ENCODE assay signal across 10 mouse cellular contexts in genomic region chr1:182562576-182563370, GRCm38 (mm10). TPM values are rescaled to one million over a fixed set of nuclear protein-coding genes. Genes with fewer than 3 reads are reported as not detected.
DNase-seq lines count a peak whose midpoint lies in the region; ATAC-seq and TF ChIP-seq lines count a peak whose summit lies in the region.
"Had no signal": no experiment of that assay in that cellular context is flagged by ENCODE, and none has a peak within 500 bp of the region (broad histone marks: within the 10 kb centered on the region; RNA-seq: fewer than 3 reads in every experiment).

No protein-coding gene starts in this region.

- no peaks in the 10 kb centered on the region for H3K27me3 ChIP-seq in neural tube, embryonic 11.5 days (ENCODE audit: control insufficient read depth, insufficient read depth, low read length)
- no peaks in the 10 kb centered on the region for H3K27me3 ChIP-seq in hindbrain, embryonic 13.5 days
- no peaks in the 10 kb centered on the region for H3K27me3 ChIP-seq in lung, postnatal 0 days (replicated peaks; ENCODE audit: insufficient read depth, low read length)

- no peak for TF ChIP-seq EP300 in lung, postnatal 0 days (IDR thresholded peaks at IDR 0.05)

- no peak overlapping the region for H3K27ac ChIP-seq in neural tube, embryonic 11.5 days (ENCODE audit: low read depth, low read length)
- H3K27ac ChIP-seq in hindbrain, embryonic 13.5 days, result no peak overlapping the region
- H3K27ac ChIP-seq in lung, postnatal 0 days (ENCODE audit: low read length), result peak overlapping the region; percentile 44; the same call in 1 of the 2 replicates

- 41% methylated on average over 16 of the region's 16 CpGs for WGBS in neural tube, embryonic 11.5 days
- WGBS in hindbrain, embryonic 13.5 days, result 43% methylated on average over 16 of the region's 16 CpGs
- 27% methylated on average over 16 of the region's 16 CpGs for whole genome bisulfite sequencing in lung, postnatal 0 days

- no peak for ATAC-seq in neural tube, embryonic 11.5 days (ENCODE audit: insufficient read depth, low FRiP score, low TSS enrichment)
- no peak for ATAC-seq in hindbrain, embryonic 13.5 days (ENCODE audit: low FRiP score)
- peak; percentile 64 for ATAC-seq in lung, postnatal 0 days
- no peak for ATAC-seq in cerebellum, adult (ENCODE audit: insufficient number of reproducible peaks, low FRiP score, low TSS enrichment)

- no peaks in the 10 kb centered on the region for H3K4me1 ChIP-seq in neural tube, embryonic 11.5 days (ENCODE audit: control insufficient read depth, insufficient read depth, low read length)
- peaks cover 21% of the 10 kb centered on the region for H3K4me1 ChIP-seq in hindbrain, embryonic 13.5 days (replicated peaks)
- 0 out of 2 replicates have a peak, but pooled peaks cover 3% of the 10 kb centered on the region for H3K4me1 ChIP-seq in lung, postnatal 0 days (ENCODE audit: insufficient read depth, low read depth, low read length)

- TF ChIP-seq CTCF in lung, postnatal 0 days (IDR thresholded peaks at IDR 0.05), result no peak

- H3K36me3 ChIP-seq in neural tube, embryonic 11.5 days (ENCODE audit: control insufficient read depth, insufficient read depth, low read length), result no peaks in the 10 kb centered on the region
- H3K36me3 ChIP-seq in hindbrain, embryonic 13.5 days, result no peaks in the 10 kb centered on the region
- no peaks in the 10 kb centered on the region for H3K36me3 ChIP-seq in lung, postnatal 0 days (ENCODE audit: insufficient read depth, low read length)

- no peaks in the 10 kb centered on the region for H3K9me3 ChIP-seq in neural tube, embryonic 11.5 days (ENCODE audit: control insufficient read depth, low read length)
- H3K9me3 ChIP-seq in hindbrain, embryonic 13.5 days, result no peaks in the 10 kb centered on the region
- H3K9me3 ChIP-seq in lung, postnatal 0 days (ENCODE audit: low read length), result no peaks in the 10 kb centered on the region

- H3K9ac ChIP-seq in neural tube, embryonic 11.5 days (ENCODE audit: low read length), result no peak overlapping the region
- no peak overlapping the region for H3K9ac ChIP-seq in hindbrain, embryonic 13.5 days
- no peak overlapping the region for H3K9ac ChIP-seq in lung, postnatal 0 days (replicated peaks; ENCODE audit: low read depth)

- H3K4me2 ChIP-seq in neural tube, embryonic 11.5 days (ENCODE audit: low read depth), result no peak overlapping the region
- 0 out of 2 replicates have a peak overlapping the region, but pooled peaks have one; percentile 26 for H3K4me2 ChIP-seq in hindbrain, embryonic 13.5 days
- H3K4me2 ChIP-seq in lung, postnatal 0 days (replicated peaks; ENCODE audit: low read depth, low read length), result peak overlapping the region; percentile 22; the same call in 1 of the 2 replicates

- intact Hi-C loops in gastrocnemius, postnatal 14 days (cut with DNase I; ENCODE audit: low total_unique reads), result loop anchor here (5.0 to 10.0 kb wide), 2 partner anchors 95 to 222 kb away; no protein-coding TSS in a partner anchor

- peak; percentile 27 for DNase-seq in neural tube, embryonic 11.5 days (ENCODE audit: low spot score)
- no peak for DNase-seq in neural tube, embryonic 10.5 days (ENCODE audit: extremely low spot score, low spot score)
- DNase-seq in lung, postnatal 0 days (ENCODE audit: low spot score), result peak; percentile 78
- no peak for DNase-seq in gastrocnemius, postnatal 14 days
- no peak for DNase-seq in thymus, postnatal 10 days (ENCODE audit: low spot score in 2 of 2)
- DNase-seq: thymus, adult 18-20 months had no signal

- H3K4me3 ChIP-seq in neural tube, embryonic 11.5 days (ENCODE audit: low read depth, low read length), result no peak overlapping the region
- no peak overlapping the region for H3K4me3 ChIP-seq in hindbrain, embryonic 13.5 days
- H3K4me3 ChIP-seq in lung, postnatal 0 days (ENCODE audit: low read depth, low read length), result no peak overlapping the region
- H3K4me3 ChIP-seq: erythroblast, embryonic 14.5 days had no signal

RNA-seq across cellular contexts. Expression of gene Capn8, which starts 2.0 kb away (rescaled TPM):
- not detected in 2 replicates for polyA plus RNA-seq in neural tube, embryonic 11.5 days (2014; fragmentation: Nextera tagmentation; extraction: Ambion mirVana)
- 0.10 TPM in 2 replicates for polyA plus RNA-seq in hindbrain, embryonic 13.5 days (2015; fragmentation: Nextera tagmentation; extraction: Ambion mirVana)
- polyA plus RNA-seq in lung, postnatal 0 days (2015; fragmentation: Nextera tagmentation; extraction: Ambion mirVana), result 0.25 and 0.57 TPM in 2 replicates
- total RNA-seq in gastrocnemius, postnatal 14 days (2021), result not detected
- total RNA-seq: heart, postnatal 25 days had no signal
- polyA plus RNA-seq: erythroblast, embryonic 14.5 days had no signal

RNA-seq across cellular contexts. Expression of gene Capn2, which starts 45.4 kb away (rescaled TPM):
- 81.8 and 90.8 TPM in 2 replicates for polyA plus RNA-seq in neural tube, embryonic 11.5 days (2014; fragmentation: Nextera tagmentation; extraction: Ambion mirVana)
- polyA plus RNA-seq in hindbrain, embryonic 13.5 days (2015; fragmentation: Nextera tagmentation; extraction: Ambion mirVana), result 85.0 and 85.8 TPM in 2 replicates
- 135 and 149 TPM in 2 replicates for polyA plus RNA-seq in lung, postnatal 0 days (2015; fragmentation: Nextera tagmentation; extraction: Ambion mirVana)
- 10 to 100 TPM; 60.2 to 70.7 TPM for total RNA-seq in gastrocnemius, postnatal 14 days (2021)

Comparison
In these comparisons a context has a peak if more than half of its experiments do, and no peak if none do; other contexts are left out.
1. DNase-seq: peak in neural tube, embryonic 11.5 days (single experiment) and lung, postnatal 0 days (single experiment); none in neural tube, embryonic 10.5 days (single experiment), gastrocnemius, postnatal 14 days (single experiment) and thymus, postnatal 10 days (0 of 2).